Mouse (Mus musculus) cortical plate, adult 2 months (tissue): ENCODE results near the gene Lamb2.

Experiments
- CTCF ChIP-seq: fragments of 200-500 bp; IDR thresholded peaks from 2 replicates; pipeline ENCODE4 v1.5.1; 2011; ENCODE audit warnings: mild to moderate bottlenecking, control low read depth, low read length; ENCODE audit not compliant: insufficient read depth; ENCODE audit errors: extremely low read depth
- POLR2A ChIP-seq: fragments of 200-500 bp; IDR thresholded peaks from 2 replicates; pipeline ENCODE4 v1.6.1; 2011; ENCODE audit warnings: mild to moderate bottlenecking, low read length, control low read depth; ENCODE audit not compliant: insufficient read depth; ENCODE audit errors: extremely low read depth

DNA sequence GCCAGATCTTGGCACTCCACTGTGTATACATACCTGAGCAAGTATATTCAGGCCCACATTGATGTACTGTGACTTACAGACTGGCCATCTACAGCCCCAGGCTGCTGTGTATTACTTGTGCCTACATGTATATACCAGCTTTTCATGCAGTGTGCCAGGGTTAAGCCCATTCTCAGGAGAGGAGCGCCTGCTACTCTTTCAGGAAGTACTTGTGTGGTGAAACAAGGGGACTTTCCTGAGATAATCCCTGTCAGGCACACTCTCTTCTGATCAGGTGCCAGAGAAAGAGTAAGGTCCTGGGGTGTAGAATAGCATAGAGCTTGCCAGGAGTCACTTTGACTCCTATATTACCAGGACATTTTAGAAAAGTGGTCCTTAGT lies 19.6 kb upstream of the Lamb2 start:
- TF ChIP-seq POLR2A (no peak), CTCF (no peak)
